Mouse (Mus musculus): ENCODE measurements around the gene Arhgef40.
"Not testable (repeated sequence)": the region's sequence is repeated elsewhere in the genome, so short reads cannot be mapped to it uniquely, and the experiment has no call there.

Arhgef40 gene

GRCm38 (mm10) chr14:52019051-52019589, 34.6 kb downstream of the Arhgef40 start:
- DNase-seq (ENCODE audit: low spot score in 2 of 2), result no peak

DNA sequence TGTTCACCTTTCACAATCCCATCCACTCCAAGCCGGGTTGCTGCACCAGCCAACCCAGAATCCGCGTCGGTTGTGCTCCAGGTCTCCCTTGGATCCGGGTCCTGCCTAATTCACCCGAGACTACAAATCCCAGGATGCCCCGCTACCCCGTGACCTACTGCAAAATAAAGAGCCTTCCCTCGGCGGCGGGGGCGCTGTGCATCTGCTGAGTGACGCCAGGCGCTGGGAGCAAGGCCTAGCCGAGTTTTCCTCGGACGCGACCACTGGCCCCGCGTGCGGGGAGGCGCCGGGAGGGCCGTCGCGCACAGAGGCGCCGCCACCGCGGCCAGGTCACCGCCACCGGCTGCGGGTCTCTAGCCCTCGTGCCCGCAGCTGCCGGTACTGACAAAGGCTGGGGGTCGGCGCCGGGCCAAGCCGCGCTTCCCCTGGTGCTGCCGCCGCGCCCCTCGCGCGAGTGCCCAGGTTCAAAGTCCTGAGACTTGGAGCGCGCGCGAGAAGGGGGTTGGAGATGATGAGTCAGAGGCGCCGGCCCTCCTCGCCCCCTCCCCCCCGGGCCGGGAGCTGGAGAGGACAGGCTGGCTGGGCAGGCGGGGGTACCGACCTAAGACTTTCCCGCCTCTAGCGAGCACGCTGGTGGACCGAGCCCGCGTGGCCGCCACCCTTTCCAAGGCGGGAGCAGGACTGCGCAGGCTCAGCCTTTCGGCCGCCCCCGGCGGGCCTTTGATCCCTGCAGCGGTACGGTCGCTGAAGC, 35.2 kb downstream of the Arhgef40 start:
- peak; percentile 97 for DNase-seq (ENCODE audit: low spot score in 2 of 2)

DNA sequence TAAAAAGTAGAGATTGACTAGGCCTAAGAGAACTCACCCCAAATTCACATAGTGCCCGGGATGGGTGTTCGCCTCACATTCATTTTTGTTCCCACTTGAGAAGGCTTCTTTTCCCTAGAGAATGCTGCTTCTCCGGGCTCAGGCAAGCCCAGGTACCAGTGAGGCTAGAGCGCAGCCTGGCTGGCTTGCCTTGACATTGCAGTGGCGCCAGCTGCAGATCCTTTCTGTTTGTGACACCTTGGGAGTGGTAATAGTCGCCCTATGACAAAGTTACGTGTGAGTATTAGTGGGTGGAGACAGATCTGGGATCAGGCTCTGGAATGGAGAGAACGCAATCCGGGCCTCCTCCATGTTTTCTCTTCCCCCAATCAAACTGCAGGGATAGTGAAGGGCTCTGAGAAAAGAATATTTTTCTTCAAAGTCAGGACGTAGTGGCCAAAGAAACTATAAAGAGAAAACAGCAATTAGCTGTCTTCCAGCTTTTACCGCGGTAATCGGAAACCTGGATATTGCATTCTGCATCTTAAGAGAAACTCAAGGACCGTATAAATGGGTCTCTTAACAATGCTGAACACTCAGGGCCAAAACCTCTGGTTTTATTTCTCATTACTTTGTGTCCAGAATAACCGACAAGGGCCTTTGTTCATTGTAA, 36.1 kb downstream of the Arhgef40 start, which contains the start of gene Zfp219:
Gene Zfp219 (minus strand): TSS at position 248 of the 652 bp plus-strand sequence.
- peak; percentile 67 to 77 for DNase-seq (ENCODE audit: low spot score in 2 of 2)

GRCm38 (mm10) chr14:52021138-52021529, 36.6 kb downstream of the Arhgef40 start:
- no peak for DNase-seq (ENCODE audit: low spot score in 2 of 2)

- no peak for DNase-seq (ENCODE audit: low spot score in 2 of 2)
Observed at GRCm38 (mm10) chr14:52021568-52022212, 37.2 kb downstream of the Arhgef40 start.

- DNase-seq (ENCODE audit: low spot score in 2 of 2), result no peak
Observed at GRCm38 (mm10) chr14:52022244-52022708, 37.8 kb downstream of the Arhgef40 start.

DNA sequence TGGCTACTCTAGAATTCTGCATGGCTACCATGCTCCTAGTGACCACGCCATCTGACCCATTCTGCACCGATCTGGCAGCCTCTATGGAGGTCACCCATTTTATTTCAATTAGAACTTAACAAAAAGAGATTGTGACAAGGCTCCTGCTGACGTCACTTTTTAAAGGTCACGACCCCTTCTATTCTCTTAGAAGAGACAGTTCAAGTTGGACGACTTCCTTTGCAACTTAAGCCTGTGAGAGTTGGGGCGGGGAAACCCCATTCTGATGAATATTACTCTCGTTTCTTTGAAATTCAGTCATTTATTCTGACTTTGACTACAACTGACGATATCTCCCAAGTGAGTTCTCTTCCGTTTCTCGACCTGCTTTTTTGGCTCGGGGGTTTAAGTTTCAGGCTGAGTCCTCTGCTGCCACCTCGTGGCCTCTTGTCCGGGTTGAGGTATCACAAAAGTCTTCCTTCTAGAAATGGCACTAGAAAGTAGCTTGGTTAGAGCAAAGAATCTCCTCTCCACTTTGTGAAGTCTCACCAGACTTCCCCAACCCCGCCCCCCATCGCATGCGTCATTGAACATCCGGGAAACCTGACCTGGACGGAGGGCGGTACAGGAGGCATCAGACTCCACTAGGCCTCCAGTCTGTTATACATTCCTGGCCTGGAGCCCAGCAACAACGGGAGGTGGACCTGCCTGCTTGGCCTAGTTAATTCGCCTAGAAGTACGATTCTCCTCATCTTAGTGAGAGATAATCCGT, 38.4 kb downstream of the Arhgef40 start:
- peak; percentile 77 to 78 for DNase-seq (ENCODE audit: low spot score in 2 of 2)

GRCm38 (mm10) chr14:52024133-52024532, 39.6 kb downstream of the Arhgef40 start:
- no peak for DNase-seq (ENCODE audit: low spot score in 2 of 2)

DNA sequence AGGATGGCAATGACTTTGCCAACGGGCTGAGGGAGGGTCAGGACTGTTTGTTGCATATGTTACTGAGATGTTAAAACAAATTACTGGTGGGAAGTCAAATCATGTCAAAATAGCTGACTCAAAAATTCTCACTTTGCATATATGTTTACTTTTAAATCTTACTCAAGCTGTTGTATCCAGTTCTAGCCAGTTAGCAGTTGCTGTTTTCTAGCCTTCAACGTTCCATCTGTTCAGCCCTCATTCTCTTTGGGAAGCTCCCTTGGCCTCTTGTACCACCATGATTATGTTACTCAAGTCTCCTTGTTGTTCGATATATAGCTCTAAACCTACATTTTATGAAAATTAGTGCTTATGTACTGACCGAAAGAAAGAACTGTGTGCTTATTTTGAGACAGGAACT, 41.8 kb downstream of the Arhgef40 start:
- DNase-seq (ENCODE audit: low spot score in 2 of 2), result no peak

- no peak for DNase-seq (ENCODE audit: low spot score in 2 of 2)
Observed at GRCm38 (mm10) chr14:52035926-52036325, 51.4 kb downstream of the Arhgef40 start.

DNA sequence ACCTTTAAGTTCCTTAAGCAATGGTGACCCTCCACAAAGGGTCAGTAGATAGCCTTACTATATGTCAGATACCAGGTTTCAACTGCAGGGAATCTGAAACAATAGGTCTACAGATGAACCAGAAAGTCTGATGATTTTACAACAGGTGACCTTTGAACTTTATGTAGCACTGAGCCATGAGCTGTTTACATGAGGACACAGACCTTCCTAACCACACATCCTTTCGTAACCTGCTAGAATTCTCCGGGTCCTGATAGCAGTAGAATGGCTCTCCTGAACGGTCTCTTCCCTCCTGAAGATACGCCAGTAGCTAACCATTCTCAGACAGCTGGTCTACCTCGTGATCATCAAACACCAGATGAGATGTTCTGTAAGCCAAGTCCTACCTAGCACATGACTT, 54.8 kb downstream of the Arhgef40 start:
- no peak for DNase-seq (ENCODE audit: low spot score in 2 of 2)

DNA sequence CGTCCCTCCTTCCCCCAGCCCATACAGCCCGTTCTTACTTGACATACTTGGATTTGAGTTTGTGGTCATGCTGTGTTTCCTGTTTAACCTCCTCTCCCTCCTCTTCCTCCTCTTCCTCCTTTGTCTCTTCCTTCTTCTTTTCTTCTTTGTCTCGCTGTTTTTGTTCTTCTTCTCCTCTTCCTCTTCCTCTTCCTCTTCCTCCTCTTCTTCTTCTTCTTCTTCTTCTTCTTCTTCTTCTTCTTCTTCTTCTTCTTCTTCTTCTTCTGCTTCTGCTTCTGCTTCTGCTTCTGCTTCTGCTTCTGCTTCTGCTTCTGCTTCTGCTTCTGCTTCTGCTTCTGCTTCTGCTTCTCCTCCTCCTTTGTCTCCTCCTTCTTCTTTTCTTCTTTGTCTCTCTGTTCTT, 57.8 kb downstream of the Arhgef40 start, which contains the start of gene Olfr221:
Gene Olfr221 (minus strand): TSS at position 101 of the 400 bp plus-strand sequence.
- DNase-seq (ENCODE audit: low spot score in 2 of 2), result not testable (repeated sequence)

GRCm38 (mm10) chr14:52043446-52043845, 58.9 kb downstream of the Arhgef40 start:
- no peak for DNase-seq (ENCODE audit: low spot score in 2 of 2)

DNA sequence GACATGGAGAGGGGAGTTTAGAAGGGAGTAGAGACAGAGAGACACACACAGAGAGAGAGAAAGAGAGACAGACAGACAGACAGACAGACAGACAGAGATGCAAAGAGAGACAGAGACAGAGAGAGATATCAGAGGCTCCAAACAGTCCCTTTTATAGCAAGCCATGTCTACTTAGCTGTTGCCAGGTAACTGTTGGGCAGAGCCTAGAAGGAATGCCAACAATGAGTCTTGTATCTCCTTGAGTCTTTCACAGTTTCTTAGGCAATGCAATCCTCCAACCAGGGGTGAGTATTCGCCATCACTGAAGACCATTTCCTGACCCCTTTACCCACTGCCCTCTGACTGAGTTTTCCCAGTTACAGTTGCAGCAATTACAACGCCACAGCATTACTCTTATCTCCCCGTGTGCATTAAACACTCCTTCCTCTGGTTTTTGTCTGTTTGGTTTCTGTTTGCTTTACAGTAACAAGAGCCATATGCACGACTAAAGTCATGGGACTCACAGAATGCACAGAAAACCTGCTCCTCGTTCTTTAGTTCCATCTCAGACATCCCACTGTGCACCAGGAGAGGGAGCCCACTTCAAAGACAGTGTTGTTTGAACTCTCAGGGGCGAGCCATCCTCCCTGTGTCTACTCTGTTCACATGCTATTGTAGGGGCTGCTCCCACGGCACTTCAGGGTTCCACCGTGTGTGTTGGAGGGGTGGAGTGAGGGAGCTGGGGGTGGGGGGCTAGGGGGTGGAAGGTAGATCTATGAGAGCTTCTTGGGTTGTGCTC, 60.6 kb downstream of the Arhgef40 start:
- peak in 1 of 2 experiments; percentile 20 for DNase-seq (ENCODE audit: low spot score in 2 of 2)

DNA sequence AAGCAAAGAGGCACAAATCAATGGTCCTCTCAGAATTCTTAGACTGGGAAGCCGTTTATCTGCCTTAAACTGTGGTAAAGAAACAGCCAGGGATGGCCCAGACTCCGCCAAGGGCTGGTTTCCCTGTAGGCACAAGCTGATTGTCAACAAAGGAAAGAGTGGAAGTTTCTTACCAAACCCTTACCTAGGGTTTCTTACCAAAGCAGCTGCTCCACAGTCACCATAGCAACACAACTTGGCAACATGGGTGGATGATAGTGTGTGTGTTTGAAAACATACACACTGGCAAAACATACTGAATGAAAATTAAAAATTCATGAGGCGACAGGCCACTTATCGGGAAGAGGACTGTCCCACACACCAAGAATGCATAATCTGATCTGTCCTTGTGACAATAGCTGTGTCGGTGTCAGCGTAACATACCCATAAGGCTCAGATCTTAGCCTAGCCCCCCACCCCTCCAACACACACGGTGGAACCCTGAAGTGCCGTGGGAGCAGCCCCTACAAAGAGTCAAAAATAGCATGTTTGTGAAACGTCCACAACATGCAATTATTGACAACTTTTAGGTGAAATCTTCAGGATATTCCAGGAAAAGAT, 61.5 kb downstream of the Arhgef40 start:
- DNase-seq (ENCODE audit: low spot score in 2 of 2), result no peak

DNA sequence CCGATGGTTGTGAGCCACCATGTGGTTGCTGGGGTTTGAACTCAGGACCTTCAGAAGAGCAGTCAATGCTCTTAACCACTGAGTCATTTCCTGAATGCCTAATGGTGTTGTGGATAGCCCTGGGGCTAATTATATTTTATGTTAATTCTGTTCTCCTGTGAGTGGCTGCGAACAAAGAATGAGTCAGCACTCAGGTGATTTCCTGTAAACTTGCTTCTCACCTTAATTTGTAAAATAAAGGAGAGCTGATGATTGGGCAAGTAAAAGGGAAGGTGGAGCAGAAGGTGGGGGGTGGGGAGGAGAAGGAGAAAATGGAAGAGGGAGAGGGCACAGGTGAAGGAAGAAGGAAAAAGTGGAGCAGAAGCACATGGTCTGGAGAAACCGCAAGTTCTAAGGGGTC, 68.2 kb downstream of the Arhgef40 start:
- not testable (repeated sequence) for DNase-seq (ENCODE audit: low spot score in 2 of 2)
